Mouse (Mus musculus) limb, embryonic 14.5 days (tissue): ENCODE results near the gene Klrg1. TPM values are rescaled to one million over a fixed set of nuclear protein-coding genes. Genes with fewer than 3 reads are reported as not detected.

Experiments used
- ATAC-seq: fragments of 200-750 bp; cut with Nextera tagmentation; 2 replicates; pipeline ENCODE4 v1.8.0; 2017; ENCODE audit warnings: low read depth, moderate number of reproducible peaks, moderate TSS enrichment; ENCODE audit not compliant: low FRiP score
- DNase-seq: peaks from one replicate; pipeline ENCODE4 v3.0.0-alpha.2; 2015; ENCODE audit warnings: low spot score
- H3K27ac ChIP-seq: fragments of 300-500 bp; sonication (generic); replicated peaks from 2 replicates; pipeline ENCODE4 v1.5.1; 2014; ENCODE audit warnings: low read depth, mild to moderate bottlenecking, low read length, moderate library complexity, mixed read lengths
- H3K27me3 ChIP-seq: fragments of 300-500 bp; sonication (generic); 2 replicates; pipeline ENCODE4 v1.6.1; 2014; ENCODE audit warnings: low read length, mixed read lengths; ENCODE audit not compliant: control insufficient read depth, insufficient read depth
- H3K36me3 ChIP-seq: fragments of 300-500 bp; sonication (generic); 2 replicates; pipeline ENCODE4 v1.6.1; 2014; ENCODE audit warnings: mild to moderate bottlenecking, low read length, moderate library complexity, mixed read lengths; ENCODE audit not compliant: control insufficient read depth, insufficient read depth
- H3K4me1 ChIP-seq: fragments of 300-500 bp; sonication (generic); 2 replicates; pipeline ENCODE4 v1.6.1; 2014; ENCODE audit warnings: antibody characterized with exemption, low read length, mixed read lengths; ENCODE audit not compliant: control insufficient read depth, insufficient read depth
- H3K4me2 ChIP-seq: fragments of 300-500 bp; sonication (generic); replicated peaks from 2 replicates; pipeline ENCODE4 v1.6.1; 2014; ENCODE audit warnings: low read depth, mild to moderate bottlenecking, low read length, moderate library complexity; ENCODE audit not compliant: severe bottlenecking
- H3K4me3 ChIP-seq: fragments of 300-500 bp; sonication (generic); replicated peaks from 2 replicates; pipeline ENCODE4 v1.5.1; 2014; ENCODE audit warnings: low read length
- H3K9ac ChIP-seq: fragments of 300-500 bp; sonication (generic); 2 replicates; pipeline ENCODE4 v1.6.1; 2014; ENCODE audit warnings: mild to moderate bottlenecking, low read depth, low read length, moderate library complexity; ENCODE audit not compliant: severe bottlenecking
- H3K9me3 ChIP-seq: fragments of 300-500 bp; sonication (generic); 2 replicates; pipeline ENCODE4 v1.6.1; 2016; ENCODE audit warnings: low read length; ENCODE audit not compliant: control insufficient read depth
- POLR2A ChIP-seq: fragments of 200-500 bp; IDR thresholded peaks from 2 replicates; pipeline ENCODE4 v1.8.0; 2012; ENCODE audit warnings: inconsistent platforms, mild to moderate bottlenecking, moderate library complexity, borderline replicate concordance; ENCODE audit not compliant: insufficient read depth, insufficient read length; ENCODE audit errors: extremely low read depth
- WGBS: fragments of 180-500 bp; shearing (Covaris S2); extraction: QIAGEN DNeasy Blood & Tissue Kit; methylation state at CpG from one replicate; pipeline ENCODE4 v1.1.7; 2014; 5-methylcytosine and 5-hydroxymethylcytosine counted together
- polyA plus RNA-seq, 2 experiments: library from polyadenylated mRNA; depleted of rRNA in 1 of 2; stranded (reverse) in 1 of 2; unstranded in 1 of 2; fragments of >200 nt; fragmentation: Nextera tagmentation in 1 of 2; extraction: Ambion mirVana in 1 of 2; gene quantifications; 2 replicates each; pipeline versions ENCODE4 v1.2.1 to v1.2.3; 2012 to 2014

Gene Klrg1
- polyA plus RNA-seq, 2 experiments = 0.05 TPM; not detected in 1

DNA sequence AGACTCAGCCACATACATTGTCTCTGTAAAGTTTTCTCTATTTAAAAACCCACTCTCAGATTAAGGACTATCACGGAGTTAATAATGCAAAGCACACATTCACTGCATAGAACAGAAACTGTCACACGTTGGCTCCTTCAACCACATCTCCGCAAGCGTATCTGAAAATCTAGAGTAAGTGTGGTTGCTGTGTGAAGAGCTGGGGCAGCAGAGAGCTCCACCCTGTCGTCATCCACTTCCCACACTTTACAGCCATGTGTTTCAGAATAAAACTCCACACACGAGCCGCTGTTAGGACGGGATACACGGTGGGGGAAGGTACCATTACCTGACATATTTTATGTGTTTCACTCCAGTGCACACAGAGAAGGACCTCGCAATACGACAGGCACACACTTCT is 12.5 kb downstream of the Klrg1 start:
- 61% methylated on average over 11 of the region's 11 CpGs for WGBS
- Histone ChIP-seq H3K27me3 (no peaks in the 10 kb centered on the region), H3K4me2 (no peak overlapping the region), H3K27ac (no peak overlapping the region), H3K4me3 (no peak overlapping the region), H3K9me3 (no peaks in the 10 kb centered on the region), H3K9ac (no peak overlapping the region), H3K4me1 (0 out of 2 replicates have a peak, but pooled peaks cover 3% of the 10 kb centered on the region), H3K36me3 (no peaks in the 10 kb centered on the region)
- DNase-seq = no peak
- ATAC-seq = no peak
- no peak for TF ChIP-seq POLR2A

- 0 out of 2 replicates have a peak, but pooled peaks cover 3% of the 10 kb centered on the region for H3K4me1 ChIP-seq
- no peaks in the 10 kb centered on the region for H3K36me3 ChIP-seq
- H3K27ac ChIP-seq = no peak overlapping the region
- 81% methylated on average over 4 of the region's 4 CpGs for WGBS
- no peaks in the 10 kb centered on the region for H3K9me3 ChIP-seq
- H3K27me3 ChIP-seq = no peaks in the 10 kb centered on the region
- no peak overlapping the region for H3K4me3 ChIP-seq
- TF ChIP-seq POLR2A = no peak
- no peak for ATAC-seq
- no peak overlapping the region for H3K9ac ChIP-seq
- no peak for DNase-seq
- no peak overlapping the region for H3K4me2 ChIP-seq
These were observed 13.5 kb downstream of the Klrg1 start for GRCm38 (mm10) chr6:122269170-122269569.

- TF ChIP-seq POLR2A = no peak
- no peak for DNase-seq
- Histone ChIP-seq H3K4me2 (no peak overlapping the region), H3K4me1 (0 out of 2 replicates have a peak, but pooled peaks cover 3% of the 10 kb centered on the region), H3K4me3 (no peak overlapping the region), H3K9ac (no peak overlapping the region), H3K27ac (no peak overlapping the region), H3K36me3 (no peaks in the 10 kb centered on the region), H3K9me3 (no peaks in the 10 kb centered on the region), H3K27me3 (no peaks in the 10 kb centered on the region)
- WGBS = 40% methylated on average over 3 of the region's 3 CpGs
- no peak for ATAC-seq
These were observed 14.1 kb downstream of the Klrg1 start for GRCm38 (mm10) chr6:122268561-122268960.

DNA sequence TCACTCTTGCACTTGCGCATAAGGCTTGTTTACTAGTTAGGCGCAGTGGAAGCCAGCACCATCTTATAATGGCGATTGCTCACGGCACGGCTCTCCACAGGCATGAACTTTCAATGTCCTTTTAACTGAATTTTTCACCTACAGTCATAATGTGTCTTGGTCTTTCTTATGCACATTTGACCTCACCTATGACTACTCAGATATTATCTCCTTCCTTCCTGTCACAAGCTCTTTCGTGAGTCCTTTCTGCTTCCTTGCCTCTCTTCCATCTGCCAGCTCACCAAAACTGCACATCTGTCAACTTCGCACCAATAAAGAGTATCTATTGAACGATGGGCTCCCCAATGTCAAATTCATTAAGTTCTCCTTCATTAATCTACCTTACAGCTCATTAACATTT is 20.1 kb downstream of the Klrg1 start:
- no peak for TF ChIP-seq POLR2A
- Histone ChIP-seq H3K4me3 (no peak overlapping the region), H3K27ac (no peak overlapping the region), H3K4me1 (no peaks in the 10 kb centered on the region), H3K9me3 (no peaks in the 10 kb centered on the region), H3K36me3 (no peaks in the 10 kb centered on the region), H3K27me3 (no peaks in the 10 kb centered on the region), H3K4me2 (no peak overlapping the region), H3K9ac (no peak overlapping the region)
- 92% methylated on average over 8 of the region's 8 CpGs for WGBS
- DNase-seq (no peak), ATAC-seq (no peak)

- H3K27ac ChIP-seq = no peak overlapping the region
- no peak overlapping the region for H3K4me2 ChIP-seq
- no peaks in the 10 kb centered on the region for H3K4me1 ChIP-seq
- no peaks in the 10 kb centered on the region for H3K9me3 ChIP-seq
- H3K27me3 ChIP-seq = no peaks in the 10 kb centered on the region
- 11% methylated on average over 1 of the region's 1 CpGs for WGBS
- no peak overlapping the region for H3K9ac ChIP-seq
- DNase-seq (peak; percentile 58), ATAC-seq (no peak)
- no peak overlapping the region for H3K4me3 ChIP-seq
- H3K36me3 ChIP-seq = no peaks in the 10 kb centered on the region
- no peak for TF ChIP-seq POLR2A
These were observed 30.5 kb downstream of the Klrg1 start for GRCm38 (mm10) chr6:122252146-122252545.

DNA sequence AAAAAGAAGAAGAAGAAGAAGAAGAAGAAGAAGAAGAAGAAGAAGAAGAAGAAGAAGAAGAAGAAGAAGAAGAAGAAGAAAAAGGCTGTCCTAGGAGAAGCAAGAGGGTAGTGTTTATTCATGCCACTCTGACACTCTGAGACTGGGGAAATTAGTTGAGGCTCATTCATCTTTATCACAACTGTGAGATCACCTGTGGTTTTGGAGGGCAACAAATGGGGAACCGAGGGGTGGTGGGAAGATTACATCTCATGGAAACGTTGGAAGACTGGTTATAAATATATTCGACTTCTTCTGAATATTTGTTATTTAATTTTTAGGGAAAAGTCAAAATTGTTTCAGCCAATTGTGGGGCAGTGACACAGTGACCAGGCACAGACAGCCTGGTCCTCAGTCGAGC is 32.6 kb downstream of the Klrg1 start:
- H3K4me3 ChIP-seq = no peak overlapping the region
- no peaks in the 10 kb centered on the region for H3K27me3 ChIP-seq
- no peaks in the 10 kb centered on the region for H3K4me1 ChIP-seq
- H3K36me3 ChIP-seq = no peaks in the 10 kb centered on the region
- WGBS = 71% methylated on average over 4 of the region's 4 CpGs
- TF ChIP-seq POLR2A = no peak
- ATAC-seq (no peak), DNase-seq (no peak)
- no peak overlapping the region for H3K9ac ChIP-seq
- no peaks in the 10 kb centered on the region for H3K9me3 ChIP-seq
- no peak overlapping the region for H3K27ac ChIP-seq
- no peak overlapping the region for H3K4me2 ChIP-seq

Other genes with a start within 250 kb of the Klrg1 start
- 58.9 and 62.6 TPM in 2 replicates for gene M6pr, start 25.8 kb upstream of the Klrg1 start, polyA plus RNA-seq (2012; rRNA removed)
- gene M6pr, start 25.8 kb upstream of the Klrg1 start, polyA plus RNA-seq (2014; fragmentation: Nextera tagmentation; extraction: Ambion mirVana) = 84.2 and 89.6 TPM in 2 replicates
- gene Phc1, start 57.7 kb upstream of the Klrg1 start, polyA plus RNA-seq (2012; rRNA removed) = 57.3 and 78.6 TPM in 2 replicates
- gene Phc1, start 57.7 kb upstream of the Klrg1 start, polyA plus RNA-seq (2014; fragmentation: Nextera tagmentation; extraction: Ambion mirVana) = 24.5 and 27.8 TPM in 2 replicates
- gene Rimklb, start 215.9 kb upstream of the Klrg1 start, polyA plus RNA-seq (2012; rRNA removed) = 28.4 and 43.3 TPM in 2 replicates
- gene Rimklb, start 215.9 kb upstream of the Klrg1 start, polyA plus RNA-seq (2014; fragmentation: Nextera tagmentation; extraction: Ambion mirVana) = 18.2 and 27.2 TPM in 2 replicates
- 19.3 and 33.5 TPM in 2 replicates for gene Mfap5, start 223.0 kb upstream of the Klrg1 start, polyA plus RNA-seq (2012; rRNA removed)
- 35.6 and 47.3 TPM in 2 replicates for gene Mfap5, start 223.0 kb upstream of the Klrg1 start, polyA plus RNA-seq (2014; fragmentation: Nextera tagmentation; extraction: Ambion mirVana)